Mouse (Mus musculus): ENCODE measurements around the gene Mapk11.

GRCm38 (mm10) chr15:89196313-89196706 lies 46.9 kb upstream of the Mapk11 start, which contains the start of gene Dennd6b:
- TF ChIP-seq CTCF (IDR thresholded peaks at IDR 0.05; ENCODE audit: low read depth) (peak; percentile 84), EP300 (IDR thresholded peaks at IDR 0.05; ENCODE audit: low read depth) (peak; percentile 91)

Measured in heart, postnatal 0 days (tissue).